Mouse (Mus musculus) layer of hippocampus, postnatal 25 days (tissue): Measurements from ENCODE around the gene Tdrd5. TPM values are rescaled to one million over a fixed set of nuclear protein-coding genes. Genes with fewer than 3 reads are reported as not detected.
"Not testable (repeated sequence)": the region's sequence is repeated elsewhere in the genome, so short reads cannot be mapped to it uniquely, and the experiment has no call there.

Experiments
- DNase-seq, 2 experiments: peaks; one replicate each; pipeline ENCODE4 v3.0.0; 2022; ENCODE audit warnings: mixed read lengths in 2 of 2, low spot score in 1 of 2; ENCODE audit errors: extremely low spot score in 1 of 2
- total RNA-seq, 2 experiments: library from RNA; stranded (reverse); gene quantifications; 2 replicates each; pipeline ENCODE4 v1.2.3; 2021

Tdrd5 gene
- total RNA-seq, result 1 to 10 TPM; 4.5 to 6.2 TPM

GRCm38 (mm10) chr1:156302911-156303749 is at the start of gene Tdrd5:
Gene Tdrd5, minus strand, starts transcription at chr1:156303664.
- peak; percentile 45 to 49 for DNase-seq

- DNase-seq, result no peak
Observed at GRCm38 (mm10) chr1:156352466-156352865, 49.0 kb upstream of the Tdrd5 start.

GRCm38 (mm10) chr1:156350441-156350840 is 47.0 kb upstream of the Tdrd5 start:
- no peak for DNase-seq

- DNase-seq, result no peak
Observed at GRCm38 (mm10) chr1:156349031-156349430, 45.6 kb upstream of the Tdrd5 start.

- DNase-seq, result no peak
Observed at GRCm38 (mm10) chr1:156345633-156346032, 42.2 kb upstream of the Tdrd5 start.

DNA sequence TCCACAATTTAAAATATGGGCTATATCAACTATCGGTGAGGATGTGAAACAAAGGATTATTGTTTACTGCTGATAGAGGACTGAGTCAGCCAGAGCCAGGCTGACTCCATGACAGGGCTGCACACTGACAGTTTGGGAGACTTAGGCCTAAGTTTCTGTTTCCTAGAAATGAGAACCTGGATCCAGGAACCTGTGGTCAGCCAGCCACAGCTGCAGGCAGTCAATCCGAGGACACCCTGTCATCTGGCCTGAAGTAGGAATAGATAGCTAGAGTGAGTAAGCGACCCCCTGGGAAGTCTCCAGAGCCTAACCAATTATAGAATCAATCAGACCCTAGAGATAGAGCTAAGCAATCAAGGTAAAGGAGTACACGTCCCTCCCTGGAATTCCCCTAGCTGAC is 41.0 kb upstream of the Tdrd5 start:
- DNase-seq, result no peak

GRCm38 (mm10) chr1:156340847-156341246 is 37.4 kb upstream of the Tdrd5 start:
- no peak for DNase-seq

DNA sequence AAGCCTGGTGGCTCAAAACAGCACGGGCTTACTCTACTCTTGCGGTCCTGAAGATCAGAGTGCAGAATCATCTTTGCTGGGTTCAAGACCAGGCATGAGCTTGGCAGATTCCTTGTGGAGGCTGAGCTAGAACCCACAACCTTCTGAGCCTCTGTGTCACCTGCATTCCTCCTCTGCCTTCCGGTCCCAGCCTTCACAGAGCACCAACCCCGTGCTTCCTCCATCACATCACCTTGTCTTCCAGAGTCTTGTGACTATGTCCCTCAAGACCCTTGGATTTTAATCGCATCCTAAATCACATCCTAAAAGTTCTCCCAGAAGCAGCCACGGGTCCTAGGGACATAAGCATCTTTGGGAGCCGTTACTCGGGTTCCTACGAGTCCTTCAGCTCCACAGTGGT is 19.7 kb upstream of the Tdrd5 start:
- DNase-seq, result no peak

DNA sequence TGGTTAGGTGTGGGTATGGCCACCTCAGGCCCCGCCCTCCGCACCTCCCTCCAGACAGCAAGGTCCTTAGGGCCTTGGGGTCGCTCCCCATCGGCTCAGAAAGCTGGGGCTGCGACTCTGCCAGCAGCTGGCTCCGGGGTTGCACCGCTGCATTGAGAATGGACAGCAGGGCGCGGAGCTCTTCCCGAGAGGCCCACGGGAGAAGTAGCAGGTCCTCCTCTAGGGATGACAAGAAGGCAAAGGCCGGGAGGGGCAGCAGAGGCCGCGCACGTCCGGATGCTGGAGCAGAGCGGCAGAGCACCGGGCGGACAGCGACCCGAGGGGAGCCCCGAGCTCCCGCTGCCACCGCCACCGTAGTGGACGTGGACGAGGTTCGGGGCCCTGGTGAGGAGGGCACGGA is 7.2 kb upstream of the Tdrd5 start, which contains the start of gene Nphs2:
TSS of gene Nphs2 (plus strand) at position 98 of the 400 bp plus-strand sequence.
- DNase-seq, result no peak

DNA sequence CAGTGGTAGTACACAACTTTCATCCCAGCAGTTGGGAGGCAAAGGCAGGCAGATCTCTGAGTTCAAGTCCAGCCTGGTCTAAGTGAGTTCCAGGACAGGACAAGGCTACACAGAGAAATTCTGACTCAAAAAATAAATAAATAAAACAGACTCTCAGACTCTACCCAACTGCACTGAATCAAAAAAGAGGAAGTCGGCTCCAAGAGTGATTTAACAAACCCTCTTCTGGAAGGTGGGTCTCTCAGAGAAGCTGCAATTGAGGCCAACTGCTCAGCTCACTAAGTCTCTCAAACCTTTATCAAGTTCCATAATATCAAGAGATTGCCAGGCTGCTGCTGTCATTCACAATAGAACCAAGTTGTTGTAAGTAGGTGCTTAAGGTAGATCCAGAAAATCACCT is 5.1 kb upstream of the Tdrd5 start:
- DNase-seq, result no peak

- DNase-seq, result no peak
Observed at GRCm38 (mm10) chr1:156290016-156290415, 13.4 kb downstream of the Tdrd5 start.

- not testable (repeated sequence) for DNase-seq
Observed at GRCm38 (mm10) chr1:156289222-156289587, 14.3 kb downstream of the Tdrd5 start.

DNA sequence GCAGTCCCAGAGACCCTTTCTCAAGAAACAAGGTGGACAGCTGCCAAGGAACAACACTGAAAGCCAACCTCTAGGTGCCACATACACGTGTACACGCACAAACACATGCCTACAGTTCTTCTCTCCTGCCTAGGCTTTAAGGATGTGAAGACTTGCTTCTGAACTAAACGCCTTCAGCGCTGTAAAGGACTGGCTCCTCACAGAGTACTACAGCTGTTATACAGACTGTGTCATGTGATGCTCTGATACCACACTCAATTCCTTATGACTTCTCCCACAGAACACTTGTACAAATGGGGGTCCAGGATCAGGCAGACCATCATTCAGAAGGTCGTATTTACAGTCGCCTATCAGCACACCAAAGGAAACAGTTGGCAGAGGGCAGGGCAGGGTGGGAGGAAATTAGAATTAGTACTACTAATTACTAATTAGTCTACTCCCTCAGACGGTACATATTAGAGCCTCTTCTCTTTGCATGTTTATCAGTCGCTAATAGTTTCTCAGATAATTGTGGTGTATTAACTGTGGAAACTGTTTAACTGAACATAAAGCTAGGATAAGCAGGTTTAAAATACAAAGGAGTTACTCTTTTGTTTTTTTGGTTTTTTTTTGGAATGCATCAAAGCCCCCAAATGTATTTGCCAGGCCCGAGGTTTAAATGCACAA is 14.8 kb downstream of the Tdrd5 start:
- DNase-seq, result no peak

DNA sequence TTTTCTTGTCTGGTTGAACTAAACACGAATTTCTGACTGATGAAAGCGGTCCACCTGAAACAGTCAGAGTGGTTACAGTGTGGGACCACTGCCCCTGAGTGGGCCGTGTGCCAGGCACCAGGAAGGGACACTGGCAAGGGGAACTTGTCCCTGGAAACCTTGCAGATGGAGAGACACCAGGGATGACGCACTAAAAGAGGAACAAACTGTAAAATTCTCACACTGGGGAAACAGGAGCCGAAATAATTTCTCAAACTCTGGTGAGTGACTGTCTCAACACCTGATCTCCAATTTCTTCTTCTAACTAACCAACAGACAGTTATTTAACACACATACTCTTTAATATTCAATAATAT is 17.9 kb downstream of the Tdrd5 start:
- no peak for DNase-seq

DNA sequence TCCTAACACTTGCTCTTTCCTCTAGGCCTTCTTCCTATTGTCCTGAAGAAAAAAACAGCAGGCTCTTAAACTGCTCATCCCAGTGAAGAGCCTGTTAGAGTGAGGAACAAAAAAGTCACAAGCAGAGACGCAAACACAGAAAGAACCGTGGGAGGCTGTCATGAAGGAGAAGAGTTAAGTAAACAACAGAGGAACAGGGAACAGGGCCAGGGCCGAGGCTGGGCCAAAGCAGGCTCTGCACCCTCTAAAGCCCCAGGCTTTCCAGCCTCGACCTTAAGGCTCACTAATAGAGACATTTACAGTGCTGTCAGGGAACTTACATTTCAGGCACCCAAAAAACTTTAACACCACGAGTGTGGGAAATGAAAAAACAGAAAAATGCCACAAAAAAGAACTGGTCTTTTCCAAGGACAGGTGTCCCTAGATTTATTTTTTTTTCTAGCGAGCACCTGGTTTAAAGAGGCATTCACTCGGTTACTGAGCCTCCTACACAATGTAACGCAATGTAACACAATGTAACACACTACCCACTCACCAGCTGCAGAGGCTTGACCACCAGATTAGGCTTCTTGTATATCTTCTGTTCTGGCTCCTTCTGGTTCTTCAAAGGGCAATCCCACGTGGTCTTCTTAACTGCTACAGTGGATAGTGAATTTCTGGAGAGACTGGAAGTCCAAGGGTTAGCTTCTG is 18.5 kb downstream of the Tdrd5 start:
- no peak for DNase-seq

- DNase-seq, result no peak
Observed at GRCm38 (mm10) chr1:156284207-156284606, 19.3 kb downstream of the Tdrd5 start.

DNA sequence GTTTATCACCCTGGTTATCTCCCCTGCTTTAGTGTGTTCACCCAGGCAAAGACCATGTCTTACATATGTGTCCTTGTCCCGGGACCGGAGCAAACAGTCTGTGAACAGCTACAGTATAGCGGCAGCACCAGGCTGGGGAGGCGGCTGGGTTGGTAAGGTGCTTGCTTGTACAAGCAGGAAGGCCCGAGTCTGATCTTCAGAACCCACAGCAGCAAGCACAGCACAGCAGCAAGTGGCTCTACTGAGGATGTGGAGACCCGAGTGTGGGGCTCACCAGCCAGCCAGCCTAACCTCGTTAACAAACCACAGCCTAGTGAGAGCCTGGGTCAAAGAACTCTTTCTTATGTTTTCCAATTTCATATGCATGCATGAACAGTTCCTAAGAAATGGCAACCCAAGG is 23.3 kb downstream of the Tdrd5 start:
- DNase-seq, result no peak

- DNase-seq, result no peak
Observed at GRCm38 (mm10) chr1:156273647-156274046, 29.8 kb downstream of the Tdrd5 start.

GRCm38 (mm10) chr1:156271654-156272053 is 31.8 kb downstream of the Tdrd5 start:
- DNase-seq, result no peak

DNA sequence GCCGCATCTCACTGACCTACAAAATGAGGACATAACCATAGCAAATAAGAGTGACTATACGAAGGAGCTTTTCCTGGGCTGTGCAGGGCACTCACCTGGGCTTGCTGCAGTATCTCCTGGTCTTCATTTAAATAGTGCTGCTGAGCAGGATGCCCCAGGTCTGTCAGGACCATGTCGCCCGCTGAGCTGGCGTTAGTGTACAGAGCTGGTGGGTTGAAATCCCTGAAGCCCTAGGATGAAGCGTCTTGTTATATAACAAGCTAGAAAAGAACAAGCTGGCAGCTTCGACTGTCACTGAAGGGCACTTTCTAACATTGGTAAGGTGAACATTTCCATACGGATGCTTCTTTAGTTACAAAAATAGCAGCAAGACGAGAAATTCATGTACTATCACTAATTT is 33.0 kb downstream of the Tdrd5 start:
- DNase-seq, result no peak

- not testable (repeated sequence) for DNase-seq
Observed at GRCm38 (mm10) chr1:156268546-156268945, 34.9 kb downstream of the Tdrd5 start.
